Mouse (Mus musculus) hindbrain, embryonic 13.5 days (tissue): ENCODE results near the gene Rdh19. TPM values are rescaled to one million over a fixed set of nuclear protein-coding genes. Genes with fewer than 3 reads are reported as not detected.
"Not testable (repeated sequence)": the region's sequence is repeated elsewhere in the genome, so short reads cannot be mapped to it uniquely, and the experiment has no call there.

Experiments
- ATAC-seq: fragments of 200-750 bp; cut with Nextera tagmentation; 2 replicates; pipeline ENCODE4 v1.8.0; 2017; ENCODE audit warnings: moderate TSS enrichment; ENCODE audit not compliant: low FRiP score
- H3K27ac ChIP-seq: fragments of 300-500 bp; sonication (generic); 2 replicates; pipeline ENCODE4 v1.5.1; 2015; ENCODE audit warnings: inconsistent platforms, mild to moderate bottlenecking, moderate library complexity
- H3K27me3 ChIP-seq: fragments of 300-500 bp; sonication (generic); 2 replicates; pipeline ENCODE4 v1.6.1; 2015; ENCODE audit warnings: mild to moderate bottlenecking, inconsistent platforms
- H3K36me3 ChIP-seq: fragments of 300-500 bp; sonication (generic); 2 replicates; pipeline ENCODE4 v1.6.1; 2015; ENCODE audit warnings: mild to moderate bottlenecking, inconsistent platforms
- H3K4me1 ChIP-seq: fragments of 300-500 bp; sonication (generic); replicated peaks from 2 replicates; pipeline ENCODE4 v1.6.1; 2015; ENCODE audit warnings: inconsistent platforms
- H3K4me2 ChIP-seq: fragments of 300-500 bp; sonication (generic); 2 replicates; pipeline ENCODE4 v1.6.1; 2015; ENCODE audit warnings: inconsistent platforms, mild to moderate bottlenecking, moderate library complexity
- H3K4me3 ChIP-seq: fragments of 300-500 bp; sonication (generic); 2 replicates; pipeline ENCODE4 v1.5.1; 2015; ENCODE audit warnings: mild to moderate bottlenecking, inconsistent platforms
- H3K9ac ChIP-seq: fragments of 300-500 bp; sonication (generic); 2 replicates; pipeline ENCODE4 v1.6.1; 2015; ENCODE audit warnings: mild to moderate bottlenecking, inconsistent platforms
- H3K9me3 ChIP-seq: fragments of 300-500 bp; sonication (generic); 2 replicates; pipeline ENCODE4 v1.6.1; 2016; ENCODE audit warnings: inconsistent platforms
- WGBS: fragments of 180-500 bp; shearing (Covaris S2); methylation state at CpG from one replicate; pipeline ENCODE4 v1.1.7; 2015; 5-methylcytosine and 5-hydroxymethylcytosine counted together
- polyA plus RNA-seq: library from polyadenylated mRNA; unstranded; fragments of >200 nt; fragmentation: Nextera tagmentation; extraction: Ambion mirVana; gene quantifications from 2 replicates; pipeline ENCODE4 v1.2.1, GENCODE M21; 2015

Gene Rdh19
- not detected in 2 replicates for polyA plus RNA-seq

GRCm38 (mm10) chr10:127849628-127850027 is at the start of gene Rdh19:
TSS of gene Rdh19 (plus strand) at chr10:127849928.
- ATAC-seq, result no peak
- no peaks in the 10 kb centered on the region for H3K27me3 ChIP-seq
- H3K36me3 ChIP-seq, result no peaks in the 10 kb centered on the region
- 100% methylated on average over 1 of the region's 1 CpGs for WGBS
- no peak within 1 kb of the TSS for H3K4me3 ChIP-seq
- no peak within 1 kb of the TSS for H3K4me2 ChIP-seq
- H3K27ac ChIP-seq, result no peak within 1 kb of the TSS
- no peaks in the 10 kb centered on the region for H3K9me3 ChIP-seq
- no peak within 1 kb of the TSS for H3K9ac ChIP-seq
- no peaks in the 10 kb centered on the region for H3K4me1 ChIP-seq

- H3K4me3 ChIP-seq, result no peak within 1 kb of the TSS
- no peaks in the 10 kb centered on the region for H3K36me3 ChIP-seq
- no peak within 1 kb of the TSS for H3K4me2 ChIP-seq
- 91% methylated on average over 6 of the region's 6 CpGs for WGBS
- H3K9me3 ChIP-seq, result peaks cover 5% of the 10 kb centered on the region
- H3K9ac ChIP-seq, result no peak within 1 kb of the TSS
- no peaks in the 10 kb centered on the region for H3K4me1 ChIP-seq
- H3K27ac ChIP-seq, result no peak within 1 kb of the TSS
- no peak for ATAC-seq
- H3K27me3 ChIP-seq, result no peaks in the 10 kb centered on the region
Measured at GRCm38 (mm10) chr10:127800891-127801290, 48.8 kb upstream of the Rdh19 start, which contains the start of gene Rdh16. TSS of gene Rdh16 (plus strand) at chr10:127801152.

- H3K4me2 ChIP-seq, result no peak overlapping the region
- no peak overlapping the region for H3K27ac ChIP-seq
- H3K36me3 ChIP-seq, result no peaks in the 10 kb centered on the region
- no peaks in the 10 kb centered on the region for H3K27me3 ChIP-seq
- H3K9me3 ChIP-seq, result peaks cover 3% of the 10 kb centered on the region
- ATAC-seq, result no peak
- 88% methylated on average over 2 of the region's 2 CpGs for WGBS
- H3K4me3 ChIP-seq, result no peak overlapping the region
- H3K9ac ChIP-seq, result no peak overlapping the region
- H3K4me1 ChIP-seq, result no peaks in the 10 kb centered on the region
Measured at GRCm38 (mm10) chr10:127801612-127802011, 48.1 kb upstream of the Rdh19 start.

GRCm38 (mm10) chr10:127802236-127802635 is 47.5 kb upstream of the Rdh19 start:
- 83% methylated on average over 5 of the region's 5 CpGs for WGBS
- no peak overlapping the region for H3K4me2 ChIP-seq
- ATAC-seq, result no peak
- no peaks in the 10 kb centered on the region for H3K4me1 ChIP-seq
- no peak overlapping the region for H3K9ac ChIP-seq
- no peaks in the 10 kb centered on the region for H3K9me3 ChIP-seq
- no peak overlapping the region for H3K27ac ChIP-seq
- H3K36me3 ChIP-seq, result no peaks in the 10 kb centered on the region
- no peaks in the 10 kb centered on the region for H3K27me3 ChIP-seq
- H3K4me3 ChIP-seq, result no peak overlapping the region

GRCm38 (mm10) chr10:127804416-127804815 is 45.3 kb upstream of the Rdh19 start:
- Histone ChIP-seq H3K4me2 (no peak overlapping the region), H3K4me3 (no peak overlapping the region), H3K9me3 (no peaks in the 10 kb centered on the region), H3K36me3 (no peaks in the 10 kb centered on the region), H3K9ac (no peak overlapping the region), H3K4me1 (no peaks in the 10 kb centered on the region), H3K27me3 (no peaks in the 10 kb centered on the region), H3K27ac (no peak overlapping the region)
- WGBS, result 58% methylated on average over 7 of the region's 7 CpGs
- no peak for ATAC-seq

- peaks cover 10% of the 10 kb centered on the region for H3K9me3 ChIP-seq
- H3K9ac ChIP-seq, result no peak overlapping the region
- H3K27me3 ChIP-seq, result no peaks in the 10 kb centered on the region
- H3K4me1 ChIP-seq, result no peaks in the 10 kb centered on the region
- H3K27ac ChIP-seq, result no peak overlapping the region
- H3K36me3 ChIP-seq, result no peaks in the 10 kb centered on the region
- no peak for ATAC-seq
- no peak overlapping the region for H3K4me3 ChIP-seq
- H3K4me2 ChIP-seq, result no peak overlapping the region
Measured at GRCm38 (mm10) chr10:127815888-127816287, 33.8 kb upstream of the Rdh19 start.

GRCm38 (mm10) chr10:127817268-127817910 is 32.3 kb upstream of the Rdh19 start:
- peaks cover 12% of the 10 kb centered on the region for H3K9me3 ChIP-seq
- H3K4me3 ChIP-seq, H3K9ac ChIP-seq, H3K4me1 ChIP-seq, H3K27me3 ChIP-seq, H3K4me2 ChIP-seq, H3K27ac ChIP-seq, ATAC-seq, H3K36me3 ChIP-seq: not testable (repeated sequence)
- WGBS, result 88% methylated on average over 4 of the region's 4 CpGs

GRCm38 (mm10) chr10:127821806-127822205 is 27.9 kb upstream of the Rdh19 start:
- WGBS, result 94% methylated on average over 2 of the region's 2 CpGs
- H3K36me3 ChIP-seq, ATAC-seq, H3K27me3 ChIP-seq, H3K9ac ChIP-seq, H3K4me2 ChIP-seq, H3K4me3 ChIP-seq, H3K27ac ChIP-seq, H3K4me1 ChIP-seq: not testable (repeated sequence)
- peaks cover 12% of the 10 kb centered on the region for H3K9me3 ChIP-seq

- Histone ChIP-seq H3K27ac (no peak overlapping the region), H3K4me1 (no peaks in the 10 kb centered on the region), H3K27me3 (no peaks in the 10 kb centered on the region), H3K9me3 (peaks cover 4% of the 10 kb centered on the region; the same call in 1 of the 2 replicates), H3K36me3 (no peaks in the 10 kb centered on the region), H3K4me3 (no peak overlapping the region), H3K9ac (no peak overlapping the region), H3K4me2 (no peak overlapping the region)
- ATAC-seq, result no peak
- 87% methylated on average over 6 of the region's 6 CpGs for WGBS
Measured at GRCm38 (mm10) chr10:127825386-127825785, 24.3 kb upstream of the Rdh19 start.

- H3K9ac ChIP-seq, result no peak overlapping the region
- no peak overlapping the region for H3K4me2 ChIP-seq
- no peak for ATAC-seq
- H3K27ac ChIP-seq, result no peak overlapping the region
- no peak overlapping the region for H3K4me3 ChIP-seq
- no peaks in the 10 kb centered on the region for H3K36me3 ChIP-seq
- H3K4me1 ChIP-seq, result no peaks in the 10 kb centered on the region
- H3K27me3 ChIP-seq, result no peaks in the 10 kb centered on the region
- WGBS, result 71% methylated on average over 3 of the region's 3 CpGs
- H3K9me3 ChIP-seq, result no peaks in the 10 kb centered on the region
Measured at GRCm38 (mm10) chr10:127829121-127829520, 20.6 kb upstream of the Rdh19 start.

- not testable (repeated sequence) for H3K9ac ChIP-seq, H3K4me3 ChIP-seq, H3K27ac ChIP-seq, H3K4me1 ChIP-seq, H3K9me3 ChIP-seq, H3K36me3 ChIP-seq, H3K4me2 ChIP-seq, H3K27me3 ChIP-seq, ATAC-seq
- 98% methylated on average over 1 of the region's 1 CpGs for WGBS
Measured at GRCm38 (mm10) chr10:127834186-127834585, 15.5 kb upstream of the Rdh19 start.

GRCm38 (mm10) chr10:127835292-127835691 is 14.4 kb upstream of the Rdh19 start:
- no peaks in the 10 kb centered on the region for H3K27me3 ChIP-seq
- no peak overlapping the region for H3K9ac ChIP-seq
- H3K4me2 ChIP-seq, result no peak overlapping the region
- no peaks in the 10 kb centered on the region for H3K4me1 ChIP-seq
- ATAC-seq, result no peak
- H3K4me3 ChIP-seq, result no peak overlapping the region
- no peak overlapping the region for H3K27ac ChIP-seq
- 91% methylated on average over 5 of the region's 5 CpGs for WGBS
- peaks cover 6% of the 10 kb centered on the region; the same call in 1 of the 2 replicates for H3K9me3 ChIP-seq
- H3K36me3 ChIP-seq, result no peaks in the 10 kb centered on the region

GRCm38 (mm10) chr10:127837793-127838192 is 11.9 kb upstream of the Rdh19 start:
- not testable (repeated sequence) for H3K4me2 ChIP-seq, H3K4me1 ChIP-seq, H3K27ac ChIP-seq, H3K9ac ChIP-seq, ATAC-seq, H3K27me3 ChIP-seq, H3K36me3 ChIP-seq, H3K4me3 ChIP-seq, H3K9me3 ChIP-seq
- 93% methylated on average over 5 of the region's 5 CpGs for WGBS
